Mouse (Mus musculus) CH12.LX (cell line): Measurements from ENCODE around the gene Lrrc4.

Experiments used
- BHLHE40 ChIP-seq: IDR thresholded peaks from 2 replicates; pipeline ENCODE4 v1.6.1; 2011; ENCODE audit warnings: mild to moderate bottlenecking, low read depth, low read length, improper control_type of control experiment
- CTCF ChIP-seq, 2 experiments: IDR thresholded peaks in 1 of 2; conservative IDR thresholded peaks in 1 of 2; 2 replicates each; pipeline ENCODE4 v1.5.1; 2011 to 2012; ENCODE audit warnings: low read depth in 2 of 2, low read length in 2 of 2, improper control_type of control experiment in 1 of 2, inconsistent platforms in 1 of 2, mild to moderate bottlenecking in 1 of 2, moderate library complexity in 1 of 2
- E2F4 ChIP-seq: IDR thresholded peaks from 2 replicates; pipeline ENCODE4 v1.6.1; 2011; ENCODE audit warnings: low read depth, low read length, improper control_type of control experiment; ENCODE audit not compliant: insufficient replicate concordance
- EP300 ChIP-seq: IDR thresholded peaks from 2 replicates; pipeline ENCODE4 v1.6.1; 2011; ENCODE audit warnings: low read length, improper control_type of control experiment
- GABPA ChIP-seq: IDR thresholded peaks from 2 replicates; pipeline ENCODE4 v1.6.1; 2012; ENCODE audit warnings: low read depth, low read length, improper control_type of control experiment, inconsistent platforms; ENCODE audit not compliant: insufficient replicate concordance
- HCFC1 ChIP-seq: IDR thresholded peaks from 2 replicates; pipeline ENCODE4 v1.6.1; 2012; ENCODE audit warnings: low read depth, mild to moderate bottlenecking, inconsistent platforms, low read length, improper control_type of control experiment
- JUN ChIP-seq: IDR thresholded peaks from 2 replicates; pipeline ENCODE4 v1.6.1; 2011; ENCODE audit warnings: low read depth, mild to moderate bottlenecking, low read length, improper control_type of control experiment, moderate library complexity; ENCODE audit not compliant: insufficient read depth
- KAT2A ChIP-seq: IDR thresholded peaks from 2 replicates; pipeline ENCODE4 v1.6.1; 2012; ENCODE audit warnings: low read length, improper control_type of control experiment, inconsistent platforms; ENCODE audit not compliant: insufficient replicate concordance
- MAX ChIP-seq: IDR thresholded peaks from 2 replicates; pipeline ENCODE4 v1.6.1; 2011; ENCODE audit warnings: low read length, improper control_type of control experiment
- MAZ ChIP-seq: IDR thresholded peaks from 2 replicates; pipeline ENCODE4 v1.6.1; 2012; ENCODE audit warnings: low read depth, mild to moderate bottlenecking, inconsistent platforms, low read length, improper control_type of control experiment, moderate library complexity
- POLR2AphosphoS2 ChIP-seq: IDR thresholded peaks from 2 replicates; pipeline ENCODE4 v1.6.1; 2011; ENCODE audit warnings: low read depth, low read length, improper control_type of control experiment
- SIN3A ChIP-seq: IDR thresholded peaks from 2 replicates; pipeline ENCODE4 v1.6.1; 2012; ENCODE audit warnings: low read length, improper control_type of control experiment, inconsistent platforms
- USF1 ChIP-seq: IDR thresholded peaks from 2 replicates; pipeline ENCODE4 v1.6.1; 2014; ENCODE audit warnings: low read depth, mild to moderate bottlenecking, inconsistent platforms, low read length, improper control_type of control experiment
- ZKSCAN1 ChIP-seq: IDR thresholded peaks from 2 replicates; pipeline ENCODE4 v1.6.1; 2012; ENCODE audit warnings: low read depth, inconsistent platforms, low read length, improper control_type of control experiment, borderline replicate concordance

- TF ChIP-seq GABPA, result no peak
- TF ChIP-seq CTCF (conservative IDR thresholded peaks at IDR 0.05 in 1 of 2, IDR thresholded peaks at IDR 0.05 in 1 of 2; ENCODE audit: low read depth in 2 of 2, low read length in 2 of 2), result no peak
- TF ChIP-seq MAX, result no peak
- TF ChIP-seq BHLHE40, result no peak
- TF ChIP-seq E2F4, result no peak
- TF ChIP-seq POLR2AphosphoS2, result no peak
- no peak for TF ChIP-seq MAZ
- no peak for TF ChIP-seq ZKSCAN1
- TF ChIP-seq JUN, result no peak
- TF ChIP-seq EP300, result no peak
- TF ChIP-seq SIN3A, result no peak
- no peak for TF ChIP-seq USF1
- TF ChIP-seq HCFC1, result no peak
- no peak for TF ChIP-seq KAT2A
Observed at GRCm38 (mm10) chr6:28850326-28850900, 18.9 kb upstream of the Lrrc4 start.
